ENCODE assay signal across 22 mouse cellular contexts in genomic region chr6:72068436-72068835, GRCm38 (mm10). TPM values are rescaled to one million over a fixed set of nuclear protein-coding genes. Genes with fewer than 3 reads are reported as not detected.
DNase-seq lines count a peak whose midpoint lies in the region; ATAC-seq and TF ChIP-seq lines count a peak whose summit lies in the region.
"Had no signal": no experiment of that assay in that cellular context is flagged by ENCODE, and none has a peak within 500 bp of the region (broad histone marks: within the 10 kb centered on the region; RNA-seq: fewer than 3 reads in every experiment).

No protein-coding gene starts in this region.

- no peak overlapping the region for H3K4me3 ChIP-seq in intestine, embryonic 16.5 days (ENCODE audit: low read length)
- H3K4me3 ChIP-seq in intestine, embryonic 15.5 days (replicated peaks), result no peak overlapping the region
- H3K4me3 ChIP-seq in intestine, postnatal 0 days (ENCODE audit: low read depth, low read length), result no peak overlapping the region
- H3K4me3 ChIP-seq in midbrain, embryonic 11.5 days (ENCODE audit: low read depth, low read length), result no peak overlapping the region
- H3K4me3 ChIP-seq: embryonic facial prominence, embryonic 13.5 days; forebrain, embryonic 12.5 days; heart, adult 2 months; heart, embryonic 15.5 days; hindbrain, embryonic 13.5 days had no signal

- H3K27ac ChIP-seq in intestine, embryonic 16.5 days (ENCODE audit: low read length), result peak overlapping the region; percentile 61; the same call in 1 of the 2 replicates
- H3K27ac ChIP-seq in intestine, embryonic 15.5 days, result no peak overlapping the region
- H3K27ac ChIP-seq in intestine, postnatal 0 days (ENCODE audit: low read depth, low read length), result peak overlapping the region; percentile 75
- H3K27ac ChIP-seq in midbrain, embryonic 11.5 days (ENCODE audit: low read depth, low read length), result no peak overlapping the region
- H3K27ac ChIP-seq: embryonic facial prominence, embryonic 13.5 days; forebrain, embryonic 12.5 days; heart, adult 2 months; heart, embryonic 15.5 days; hindbrain, embryonic 13.5 days had no signal

- TF ChIP-seq CTCF in intestine, postnatal 0 days (IDR thresholded peaks at IDR 0.05; ENCODE audit: low read depth), result no peak

- 78% methylated on average over 4 of the region's 4 CpGs for WGBS in intestine, embryonic 16.5 days
- WGBS in intestine, embryonic 15.5 days, result 86% methylated on average over 4 of the region's 4 CpGs
- 67% methylated on average over 4 of the region's 4 CpGs for WGBS in intestine, postnatal 0 days
- 88% methylated on average over 4 of the region's 4 CpGs for WGBS in midbrain, embryonic 11.5 days

- no peaks in the 10 kb centered on the region for H3K36me3 ChIP-seq in intestine, embryonic 16.5 days (ENCODE audit: control insufficient read depth, insufficient read depth, low read length)
- no peaks in the 10 kb centered on the region for H3K36me3 ChIP-seq in intestine, embryonic 15.5 days
- H3K36me3 ChIP-seq in intestine, postnatal 0 days (ENCODE audit: control insufficient read depth, insufficient read depth), result no peaks in the 10 kb centered on the region
- H3K36me3 ChIP-seq in midbrain, embryonic 11.5 days (ENCODE audit: control insufficient read depth, insufficient read depth, low read length), result no peaks in the 10 kb centered on the region
- H3K36me3 ChIP-seq: embryonic facial prominence, embryonic 13.5 days; forebrain, embryonic 12.5 days; heart, embryonic 15.5 days; hindbrain, embryonic 13.5 days had no signal

- H3K9me3 ChIP-seq in intestine, embryonic 16.5 days (ENCODE audit: control insufficient read depth, low read length), result no peaks in the 10 kb centered on the region
- no peaks in the 10 kb centered on the region for H3K9me3 ChIP-seq in intestine, embryonic 15.5 days
- no peaks in the 10 kb centered on the region for H3K9me3 ChIP-seq in intestine, postnatal 0 days (ENCODE audit: control insufficient read depth)
- no peaks in the 10 kb centered on the region for H3K9me3 ChIP-seq in midbrain, embryonic 11.5 days (ENCODE audit: control insufficient read depth, low read length)
- H3K9me3 ChIP-seq: embryonic facial prominence, embryonic 13.5 days; forebrain, embryonic 12.5 days; heart, embryonic 15.5 days; hindbrain, embryonic 13.5 days had no signal

- H3K9ac ChIP-seq in intestine, embryonic 16.5 days (ENCODE audit: low read depth, low read length), result no peak overlapping the region
- H3K9ac ChIP-seq in intestine, embryonic 15.5 days, result no peak overlapping the region
- no peak overlapping the region for H3K9ac ChIP-seq in intestine, postnatal 0 days (ENCODE audit: low read depth, low read length)
- no peak overlapping the region for H3K9ac ChIP-seq in midbrain, embryonic 11.5 days (ENCODE audit: low read length)
- H3K9ac ChIP-seq: embryonic facial prominence, embryonic 13.5 days; forebrain, embryonic 12.5 days; forebrain, postnatal 0 days; heart, embryonic 15.5 days; hindbrain, embryonic 13.5 days had no signal

- H3K4me2 ChIP-seq in intestine, embryonic 16.5 days (ENCODE audit: low read depth, low read length), result no peak overlapping the region
- no peak overlapping the region for H3K4me2 ChIP-seq in intestine, embryonic 15.5 days (replicated peaks)
- no peak overlapping the region for H3K4me2 ChIP-seq in intestine, postnatal 0 days (replicated peaks; ENCODE audit: low read depth)
- no peak overlapping the region for H3K4me2 ChIP-seq in midbrain, embryonic 11.5 days
- H3K4me2 ChIP-seq: embryonic facial prominence, embryonic 13.5 days; forebrain, embryonic 12.5 days; heart, embryonic 11.5 days; heart, embryonic 15.5 days; hindbrain, embryonic 13.5 days had no signal

- peak; percentile 47 for ATAC-seq in intestine, embryonic 16.5 days
- ATAC-seq in intestine, embryonic 15.5 days, result no peak
- peak; percentile 67 for ATAC-seq in intestine, postnatal 0 days
- ATAC-seq in midbrain, embryonic 11.5 days (ENCODE audit: low FRiP score), result no peak
- ATAC-seq: forebrain, postnatal 0 days had no signal

- H3K27me3 ChIP-seq in intestine, embryonic 16.5 days (replicated peaks; ENCODE audit: control insufficient read depth, insufficient read depth, low read length), result no peaks in the 10 kb centered on the region
- no peaks in the 10 kb centered on the region for H3K27me3 ChIP-seq in intestine, embryonic 15.5 days (replicated peaks)
- no peaks in the 10 kb centered on the region for H3K27me3 ChIP-seq in intestine, postnatal 0 days (replicated peaks; ENCODE audit: control insufficient read depth, insufficient read depth, low read length)
- H3K27me3 ChIP-seq in midbrain, embryonic 11.5 days (ENCODE audit: control insufficient read depth, insufficient read depth, low read length), result no peaks in the 10 kb centered on the region
- H3K27me3 ChIP-seq: CH12.LX; embryonic facial prominence, embryonic 13.5 days; forebrain, embryonic 12.5 days; heart, embryonic 15.5 days; hindbrain, embryonic 13.5 days had no signal

- peak; percentile 26 to 33 for DNase-seq in lung, adult 18-20 months
- DNase-seq in lung, postnatal 10 days, result no peak
- DNase-seq in 3T3-L1 (ENCODE audit: low read depth, low spot score), result peak; percentile 45
- DNase-seq in left cerebral cortex, adult 11 months (ENCODE audit: low spot score), result no peak
- no peak for DNase-seq in midbrain, embryonic 11.5 days (ENCODE audit: low spot score, missing footprints)
- DNase-seq: adrenal gland, postnatal 10 days; cerebellum, adult 11 months; cerebellum, adult 9-10 months; cerebellum, postnatal 25 days; forebrain, postnatal 0 days; gastrocnemius, postnatal 14 days; heart, adult 2 months; heart, postnatal 14 days had no signal

- H3K4me1 ChIP-seq in intestine, embryonic 16.5 days (ENCODE audit: control insufficient read depth, insufficient read depth, low read length), result no peaks in the 10 kb centered on the region
- no peaks in the 10 kb centered on the region for H3K4me1 ChIP-seq in intestine, embryonic 15.5 days (replicated peaks)
- no peaks in the 10 kb centered on the region for H3K4me1 ChIP-seq in intestine, postnatal 0 days (replicated peaks; ENCODE audit: control insufficient read depth, insufficient read depth, low read length)
- no peaks in the 10 kb centered on the region for H3K4me1 ChIP-seq in midbrain, embryonic 11.5 days (ENCODE audit: control insufficient read depth, insufficient read depth, low read length)
- H3K4me1 ChIP-seq: embryonic facial prominence, embryonic 13.5 days; forebrain, embryonic 12.5 days; hindbrain, embryonic 13.5 days had no signal

RNA-seq across cellular contexts. Expression of gene St3gal5, which starts 29.0 kb away (rescaled TPM):
- polyA plus RNA-seq in intestine, embryonic 16.5 days (2015; fragmentation: Nextera tagmentation; extraction: Ambion mirVana), result 22.8 TPM in 2 replicates
- polyA plus RNA-seq in intestine, embryonic 15.5 days (2015; fragmentation: Nextera tagmentation; extraction: Ambion mirVana), result 19.4 and 24.0 TPM in 2 replicates
- polyA plus RNA-seq in intestine, postnatal 0 days (2015; fragmentation: Nextera tagmentation; extraction: Ambion mirVana), result 68.4 and 69.0 TPM in 2 replicates
- 33.4 and 40.7 TPM in 2 replicates for polyA plus RNA-seq in midbrain, embryonic 11.5 days (2014; fragmentation: Nextera tagmentation; extraction: Ambion mirVana)

Comparison
In these comparisons a context has a peak if more than half of its experiments do, and no peak if none do; other contexts are left out.
1. ATAC-seq: peak in intestine, embryonic 16.5 days (single experiment) and intestine, postnatal 0 days (single experiment); none in intestine, embryonic 15.5 days (single experiment) and midbrain, embryonic 11.5 days (single experiment).
2. H3K27ac ChIP-seq: peak in intestine, embryonic 16.5 days (single experiment) and intestine, postnatal 0 days (single experiment); none in intestine, embryonic 15.5 days (single experiment) and midbrain, embryonic 11.5 days (single experiment).
3. DNase-seq: peak in lung, adult 18-20 months (2 of 2) and 3T3-L1 (single experiment); none in lung, postnatal 10 days (single experiment), left cerebral cortex, adult 11 months (single experiment) and midbrain, embryonic 11.5 days (single experiment).